In genomic region chr2:35716175-35716574, GRCm38 (mm10) we compare ENCODE assay signal across 23 mouse cellular contexts.
DNase-seq lines count a peak whose midpoint lies in the region; ATAC-seq lines count a peak whose summit lies in the region.
"Had no signal": no experiment of that assay in that cellular context is flagged by ENCODE, and none has a peak within 500 bp of the region (broad histone marks: within the 10 kb centered on the region; RNA-seq: fewer than 3 reads in every experiment).

No protein-coding gene starts in this region.

- no peaks in the 10 kb centered on the region for H3K9me3 ChIP-seq in liver, embryonic 11.5 days (ENCODE audit: control insufficient read depth, low read length)
- no peaks in the 10 kb centered on the region for H3K9me3 ChIP-seq in liver, embryonic 12.5 days (replicated peaks)
- H3K9me3 ChIP-seq: forebrain, embryonic 10.5 days; forebrain, embryonic 13.5 days; hindbrain, embryonic 12.5 days; hindbrain, embryonic 15.5 days had no signal

- no peaks in the 10 kb centered on the region for H3K27me3 ChIP-seq in liver, embryonic 11.5 days (replicated peaks; ENCODE audit: control insufficient read depth, insufficient read depth, low read length)
- no peaks in the 10 kb centered on the region for H3K27me3 ChIP-seq in liver, embryonic 12.5 days (replicated peaks)
- H3K27me3 ChIP-seq: forebrain, embryonic 13.5 days; hindbrain, embryonic 12.5 days; hindbrain, embryonic 15.5 days; Patski had no signal

- no peak overlapping the region for H3K4me2 ChIP-seq in liver, embryonic 11.5 days
- no peak overlapping the region for H3K4me2 ChIP-seq in liver, embryonic 12.5 days
- H3K4me2 ChIP-seq: forebrain, embryonic 13.5 days; heart, embryonic 11.5 days; hindbrain, embryonic 12.5 days; hindbrain, embryonic 15.5 days had no signal

- no peaks in the 10 kb centered on the region for H3K4me1 ChIP-seq in liver, embryonic 11.5 days (replicated peaks; ENCODE audit: control insufficient read depth, insufficient read depth, low read length)
- H3K4me1 ChIP-seq in liver, embryonic 12.5 days = peaks cover 15% of the 10 kb centered on the region; the same call in 1 of the 2 replicates
- peaks cover 34% of the 10 kb centered on the region for H3K4me1 ChIP-seq in brown adipose tissue, adult 24 weeks (ENCODE audit: control insufficient read depth, insufficient read depth, insufficient read length, low read length)
- H3K4me1 ChIP-seq: forebrain, embryonic 10.5 days had no signal

- 50% methylated on average over 1 of the region's 1 CpGs for WGBS in liver, embryonic 11.5 days
- WGBS in liver, embryonic 12.5 days (ENCODE audit: insufficient replicate concordance) = 28% methylated on average over 1 of the region's 1 CpGs

- DNase-seq in liver, embryonic 11.5 days (ENCODE audit: low spot score) = no peak
- no peak for DNase-seq in frontal cortex, postnatal 14 days (ENCODE audit: low spot score in 2 of 2)
- no peak for DNase-seq in ovary, postnatal 10 days (ENCODE audit: low spot score)
- DNase-seq: adrenal gland, postnatal 10 days; adrenal gland, postnatal 36 days; B cell, adult 2 months; cerebellum, adult 11 months; cerebellum, adult 2 months; cerebellum, adult 9-11 months; cerebellum, postnatal 25 days; gastrocnemius, adult 2 months; gastrocnemius, postnatal 14 days; heart, adult 11 months had no signal

- no peak overlapping the region for H3K9ac ChIP-seq in liver, embryonic 11.5 days (ENCODE audit: low read depth, low read length)
- H3K9ac ChIP-seq in liver, embryonic 12.5 days = no peak overlapping the region
- H3K9ac ChIP-seq: forebrain, embryonic 13.5 days; hindbrain, embryonic 12.5 days; hindbrain, embryonic 15.5 days had no signal

- H3K4me3 ChIP-seq in liver, embryonic 11.5 days (ENCODE audit: low read depth, low read length) = no peak overlapping the region
- no peak overlapping the region for H3K4me3 ChIP-seq in liver, embryonic 12.5 days
- H3K4me3 ChIP-seq in brown adipose tissue, adult 24 weeks (ENCODE audit: insufficient read depth, low read depth, low read length) = no peak overlapping the region
- H3K4me3 ChIP-seq: forebrain, embryonic 10.5 days; forebrain, embryonic 13.5 days; gastrocnemius, adult 2 months; hindbrain, embryonic 12.5 days; hindbrain, embryonic 15.5 days had no signal

- ATAC-seq in liver, embryonic 11.5 days (replicated peaks; ENCODE audit: low FRiP score) = peak; percentile 40; the same call in 1 of the 2 replicates
- ATAC-seq in liver, embryonic 12.5 days = no peak
- peak; percentile 36 for ATAC-seq in megakaryocyte-erythroid progenitor cell, adult 5-6 weeks (replicated peaks; ENCODE audit: low FRiP score, low TSS enrichment, poor library complexity, severe bottlenecking)
- ATAC-seq: forebrain, embryonic 13.5 days; forebrain, embryonic 16.5 days; Patski had no signal

- no peak overlapping the region for H3K27ac ChIP-seq in liver, embryonic 11.5 days (ENCODE audit: low read depth, low read length)
- no peak overlapping the region for H3K27ac ChIP-seq in liver, embryonic 12.5 days
- 0 out of 2 replicates have a peak overlapping the region, but pooled peaks have one; percentile 0 for H3K27ac ChIP-seq in brown adipose tissue, adult 24 weeks (replicated peaks; ENCODE audit: low read depth, low read length)
- H3K27ac ChIP-seq: forebrain, embryonic 10.5 days; forebrain, embryonic 13.5 days; gastrocnemius, adult 2 months; hindbrain, embryonic 12.5 days; hindbrain, embryonic 15.5 days had no signal

- peaks cover 22% of the 10 kb centered on the region for H3K36me3 ChIP-seq in liver, embryonic 11.5 days (ENCODE audit: control insufficient read depth, insufficient read depth, low read length)
- peaks cover 70% of the 10 kb centered on the region for H3K36me3 ChIP-seq in liver, embryonic 12.5 days
